Mouse (Mus musculus): Measurements from ENCODE around the gene Tmem222. TPM values are rescaled to one million over a fixed set of nuclear protein-coding genes. Genes with fewer than 3 reads are reported as not detected.

Tmem222 gene
- polyA plus RNA-seq, 1 experiment from 2014 or later = 91.9 TPM

DNA sequence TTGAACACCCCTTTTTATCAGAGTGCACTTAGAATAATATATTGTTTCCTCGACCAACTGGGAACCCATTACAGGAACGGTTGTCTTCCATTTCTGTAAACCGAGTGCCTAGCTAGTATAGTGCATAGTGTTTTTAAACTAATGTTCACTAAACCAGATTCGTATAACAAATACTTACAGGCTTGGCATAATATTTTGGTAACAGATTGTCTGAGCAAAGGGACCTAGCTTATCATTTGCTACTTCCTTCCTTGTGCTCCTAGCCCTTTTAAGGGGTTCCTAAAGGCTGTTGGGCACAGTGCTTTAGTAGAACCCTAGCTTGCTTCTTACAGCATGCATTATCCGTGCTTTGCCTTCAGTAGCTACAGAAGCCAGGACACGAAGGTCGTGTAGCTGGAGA lies 3.9 kb upstream of the Tmem222 start:
- DNase-seq (ENCODE audit: low spot score) = no peak
- Histone ChIP-seq H3K4me3 (no peak overlapping the region), H3K9me3 (replicated peaks) (no peaks in the 10 kb centered on the region), H3K27ac (replicated peaks) (peak overlapping the region; percentile 81), H3K27me3 (ENCODE audit: low read depth, poor library complexity, severe bottlenecking) (no peaks in the 10 kb centered on the region), H3K36me3 (no peaks in the 10 kb centered on the region), H3K4me1 (peaks cover 41% of the 10 kb centered on the region)
- 46% methylated on average over 7 of the region's 7 CpGs for WGBS

DNA sequence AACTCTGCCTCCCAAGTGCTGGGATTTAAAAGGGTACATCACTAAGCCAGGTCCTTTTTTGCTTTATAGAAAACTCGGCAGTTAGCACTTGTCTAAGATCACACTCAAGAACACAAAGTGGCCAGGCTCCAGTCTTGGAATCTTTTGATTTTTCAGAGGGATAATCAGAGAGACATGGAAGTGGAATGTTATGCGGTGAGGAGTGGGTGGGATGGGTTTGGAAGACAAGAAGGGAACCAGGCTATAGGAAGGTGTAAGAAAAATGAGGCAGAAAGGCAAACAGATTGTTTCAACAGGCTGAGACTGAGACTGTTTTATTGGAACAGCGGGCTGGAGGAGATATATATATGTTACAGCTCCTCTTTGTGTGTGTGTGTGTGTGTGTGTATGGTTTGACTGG lies 890 bp upstream of the Tmem222 start:
- no peak for DNase-seq (ENCODE audit: low spot score)
- 90% methylated on average over 3 of the region's 3 CpGs for WGBS
- Histone ChIP-seq H3K36me3 (peaks cover 23% of the 10 kb centered on the region), H3K9me3 (replicated peaks) (no peaks in the 10 kb centered on the region), H3K4me1 (peaks cover 53% of the 10 kb centered on the region), H3K4me3 (peak overlapping the region; percentile 71), H3K27me3 (ENCODE audit: low read depth, poor library complexity, severe bottlenecking) (no peaks in the 10 kb centered on the region), H3K27ac (replicated peaks) (peak overlapping the region; percentile 90)

- DNase-seq (ENCODE audit: low spot score) = no peak
- H3K27ac ChIP-seq (replicated peaks) = peak overlapping the region; percentile 90
- no peaks in the 10 kb centered on the region for H3K27me3 ChIP-seq (ENCODE audit: low read depth, poor library complexity, severe bottlenecking)
- H3K4me1 ChIP-seq = peaks cover 50% of the 10 kb centered on the region
- H3K36me3 ChIP-seq = peaks cover 27% of the 10 kb centered on the region
- H3K9me3 ChIP-seq (replicated peaks) = no peaks in the 10 kb centered on the region
- H3K4me3 ChIP-seq = peak overlapping the region; percentile 71
- 35% methylated on average over 6 of the region's 6 CpGs for WGBS
Observed at GRCm38 (mm10) chr4:133278067-133278466, 475 bp upstream of the Tmem222 start.

- DNase-seq (ENCODE audit: low spot score) = no peak
- no peak overlapping the region for H3K4me3 ChIP-seq
Observed at GRCm38 (mm10) chr4:133270929-133271328, 6.7 kb downstream of the Tmem222 start.

DNA sequence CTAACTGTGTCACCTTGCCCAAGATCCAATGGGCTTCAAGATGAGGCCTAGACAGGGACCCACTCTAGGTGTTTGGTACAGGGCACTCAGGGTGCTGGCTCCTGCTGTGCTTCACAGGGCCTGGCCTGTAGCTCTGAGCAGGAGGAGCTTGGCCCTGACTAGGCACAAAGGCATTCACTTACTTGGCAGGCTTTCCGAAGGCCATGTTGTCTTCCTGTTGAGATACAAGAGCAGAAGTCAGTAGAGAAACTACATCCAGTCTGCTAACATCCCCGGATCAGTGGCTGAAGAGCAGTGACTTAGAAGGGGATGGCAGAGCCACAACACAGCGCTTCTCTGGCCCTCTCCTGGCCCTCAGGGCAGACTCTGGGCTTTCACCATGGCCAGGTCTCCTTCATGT lies 8.0 kb downstream of the Tmem222 start:
- Histone ChIP-seq H3K4me3 (no peak overlapping the region), H3K27me3 (ENCODE audit: low read depth, poor library complexity, severe bottlenecking) (no peaks in the 10 kb centered on the region), H3K9me3 (replicated peaks) (peaks cover 6% of the 10 kb centered on the region; the same call in 1 of the 2 replicates), H3K36me3 (peaks cover 80% of the 10 kb centered on the region), H3K27ac (replicated peaks) (no peak overlapping the region), H3K4me1 (no peaks in the 10 kb centered on the region)
- no peak for DNase-seq (ENCODE audit: low spot score)
- WGBS = 92% methylated on average over 3 of the region's 3 CpGs

More at GRCm38 (mm10) chr4:133270929-133271328, 6.7 kb downstream of the Tmem222 start:
- Histone ChIP-seq H3K36me3 (peaks cover 79% of the 10 kb centered on the region), H3K9me3 (replicated peaks) (no peaks in the 10 kb centered on the region), H3K4me1 (peaks cover 6% of the 10 kb centered on the region), H3K27ac (replicated peaks) (no peak overlapping the region), H3K27me3 (ENCODE audit: low read depth, poor library complexity, severe bottlenecking) (no peaks in the 10 kb centered on the region)
- 89% methylated on average over 9 of the region's 9 CpGs for WGBS

DNA sequence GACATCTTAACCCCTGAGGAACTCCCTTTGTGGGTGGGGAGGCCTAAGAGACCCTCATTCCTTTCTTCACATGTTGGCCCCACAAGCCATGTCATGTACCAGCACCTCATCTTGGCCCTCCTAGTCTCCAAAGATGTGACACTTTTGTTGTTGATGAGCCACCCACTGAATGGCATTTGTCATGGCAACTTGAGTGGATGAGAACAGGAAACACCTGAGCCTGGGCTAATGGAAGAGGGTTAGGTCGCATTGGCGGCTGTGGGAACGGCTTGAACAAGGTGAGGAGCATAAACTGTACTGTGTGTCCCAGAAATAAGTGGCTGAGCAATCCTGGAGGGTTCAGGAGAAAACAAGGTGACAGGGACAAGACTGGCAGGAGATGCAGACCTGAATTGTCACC lies 8.7 kb downstream of the Tmem222 start:
- no peaks in the 10 kb centered on the region for H3K4me1 ChIP-seq
- H3K36me3 ChIP-seq = peaks cover 80% of the 10 kb centered on the region
- WGBS = 94% methylated on average over 3 of the region's 3 CpGs
- no peak for DNase-seq (ENCODE audit: low spot score)
- H3K4me3 ChIP-seq = no peak overlapping the region
- no peaks in the 10 kb centered on the region for H3K27me3 ChIP-seq (ENCODE audit: low read depth, poor library complexity, severe bottlenecking)
- peaks cover 13% of the 10 kb centered on the region for H3K9me3 ChIP-seq (replicated peaks)
- no peak overlapping the region for H3K27ac ChIP-seq (replicated peaks)

- WGBS = 93% methylated on average over 12 of the region's 12 CpGs
- H3K36me3 ChIP-seq = peaks cover 83% of the 10 kb centered on the region
Observed at GRCm38 (mm10) chr4:133266248-133266880, 11.2 kb downstream of the Tmem222 start.

DNA sequence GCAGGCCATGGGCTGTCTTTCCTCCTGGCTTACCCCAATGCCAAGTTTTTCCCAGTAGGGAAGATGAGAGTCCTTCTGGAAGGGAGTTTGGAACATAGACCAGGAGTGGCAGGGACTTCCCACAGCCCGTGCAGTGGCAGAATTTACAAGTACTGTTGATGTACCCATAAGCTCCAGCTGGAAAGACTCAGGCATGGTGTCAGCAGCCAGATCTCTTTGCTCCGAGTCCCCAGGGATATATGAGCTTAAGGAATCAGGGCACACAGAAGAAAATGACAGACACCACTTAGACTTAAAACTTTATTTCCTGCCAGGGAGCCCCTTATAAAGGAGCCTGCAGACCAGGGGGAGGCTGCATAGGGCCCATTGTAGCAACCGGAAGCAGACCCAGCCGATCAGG lies 11.8 kb downstream of the Tmem222 start:
- no peak for DNase-seq (ENCODE audit: low spot score)
- H3K9me3 ChIP-seq (replicated peaks) = peaks cover 15% of the 10 kb centered on the region
- H3K4me1 ChIP-seq = no peaks in the 10 kb centered on the region
- H3K27ac ChIP-seq (replicated peaks) = no peak overlapping the region
- H3K36me3 ChIP-seq = peaks cover 79% of the 10 kb centered on the region
- 95% methylated on average over 4 of the region's 4 CpGs for whole genome bisulfite sequencing
- H3K27me3 ChIP-seq (ENCODE audit: low read depth, poor library complexity, severe bottlenecking) = no peaks in the 10 kb centered on the region
- no peak overlapping the region for H3K4me3 ChIP-seq

More at GRCm38 (mm10) chr4:133266248-133266880, 11.2 kb downstream of the Tmem222 start:
- peaks cover 15% of the 10 kb centered on the region for H3K9me3 ChIP-seq (replicated peaks)
- no peak overlapping the region for H3K27ac ChIP-seq (replicated peaks)
- no peaks in the 10 kb centered on the region for H3K4me1 ChIP-seq
- H3K27me3 ChIP-seq (ENCODE audit: low read depth, poor library complexity, severe bottlenecking) = no peaks in the 10 kb centered on the region
- H3K4me3 ChIP-seq = no peak overlapping the region
- no peak for DNase-seq (ENCODE audit: low spot score)

- no peak for DNase-seq (ENCODE audit: low spot score)
- 96% methylated on average over 3 of the region's 3 CpGs for WGBS
- Histone ChIP-seq H3K36me3 (peaks cover 74% of the 10 kb centered on the region), H3K4me3 (no peak overlapping the region), H3K4me1 (no peaks in the 10 kb centered on the region), H3K9me3 (replicated peaks) (peaks cover 15% of the 10 kb centered on the region), H3K27me3 (ENCODE audit: low read depth, poor library complexity, severe bottlenecking) (no peaks in the 10 kb centered on the region), H3K27ac (replicated peaks) (no peak overlapping the region)
Observed at GRCm38 (mm10) chr4:133265297-133265696, 12.3 kb downstream of the Tmem222 start.

DNA sequence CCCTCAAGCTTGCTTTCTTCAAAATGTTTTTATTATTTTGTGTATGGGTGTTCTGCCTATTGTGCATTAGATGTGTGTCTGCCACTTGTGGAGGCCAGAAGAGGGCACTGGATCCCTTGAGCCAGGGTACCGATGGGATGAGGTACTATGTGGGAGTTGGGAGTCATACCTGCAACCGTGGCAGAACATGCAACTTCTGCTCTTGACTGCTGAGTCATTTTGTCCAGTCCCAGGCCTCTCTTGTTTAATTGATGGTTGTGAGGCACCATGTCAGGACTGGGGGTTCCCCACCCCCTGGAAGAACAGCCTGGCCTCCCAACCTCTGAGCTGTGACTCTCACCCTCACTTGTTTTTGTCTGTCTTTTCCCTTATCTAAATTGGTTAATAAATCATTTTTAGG lies 13.0 kb downstream of the Tmem222 start:
- no peak overlapping the region for H3K4me3 ChIP-seq
- DNase-seq (ENCODE audit: low spot score) = no peak
- H3K27ac ChIP-seq (replicated peaks) = no peak overlapping the region
- peaks cover 67% of the 10 kb centered on the region for H3K36me3 ChIP-seq
- H3K4me1 ChIP-seq = no peaks in the 10 kb centered on the region
- H3K9me3 ChIP-seq (replicated peaks) = peaks cover 15% of the 10 kb centered on the region
- 98% methylated on average over 2 of the region's 2 CpGs for WGBS
- H3K27me3 ChIP-seq (ENCODE audit: low read depth, poor library complexity, severe bottlenecking) = no peaks in the 10 kb centered on the region

DNA sequence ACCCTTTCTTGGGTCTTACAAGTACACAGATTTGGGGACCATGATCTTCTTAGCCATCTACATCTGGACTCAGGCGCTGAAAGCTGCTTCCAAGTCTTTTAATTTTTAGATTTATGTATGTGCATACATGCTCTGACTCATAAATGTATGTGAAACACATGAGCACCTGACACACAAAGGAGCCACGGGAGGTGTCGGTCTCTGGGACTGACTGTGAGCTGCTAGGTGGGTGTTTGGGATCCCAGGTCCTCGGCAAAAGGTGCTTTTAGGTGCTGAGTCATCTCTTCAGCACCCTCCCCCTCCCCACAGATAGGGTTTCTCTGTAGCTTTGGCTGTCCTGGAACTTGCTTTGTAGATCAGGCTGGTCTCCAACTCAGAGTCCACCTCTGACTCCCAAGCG lies 13.8 kb downstream of the Tmem222 start:
- H3K27me3 ChIP-seq (ENCODE audit: low read depth, poor library complexity, severe bottlenecking) = peaks cover 5% of the 10 kb centered on the region
- peaks cover 59% of the 10 kb centered on the region for H3K36me3 ChIP-seq
- 94% methylated on average over 5 of the region's 5 CpGs for WGBS
- no peak for DNase-seq (ENCODE audit: low spot score)
- H3K9me3 ChIP-seq (replicated peaks) = peaks cover 15% of the 10 kb centered on the region
- no peak overlapping the region for H3K4me3 ChIP-seq
- no peak overlapping the region for H3K27ac ChIP-seq (replicated peaks)
- no peaks in the 10 kb centered on the region for H3K4me1 ChIP-seq

DNA sequence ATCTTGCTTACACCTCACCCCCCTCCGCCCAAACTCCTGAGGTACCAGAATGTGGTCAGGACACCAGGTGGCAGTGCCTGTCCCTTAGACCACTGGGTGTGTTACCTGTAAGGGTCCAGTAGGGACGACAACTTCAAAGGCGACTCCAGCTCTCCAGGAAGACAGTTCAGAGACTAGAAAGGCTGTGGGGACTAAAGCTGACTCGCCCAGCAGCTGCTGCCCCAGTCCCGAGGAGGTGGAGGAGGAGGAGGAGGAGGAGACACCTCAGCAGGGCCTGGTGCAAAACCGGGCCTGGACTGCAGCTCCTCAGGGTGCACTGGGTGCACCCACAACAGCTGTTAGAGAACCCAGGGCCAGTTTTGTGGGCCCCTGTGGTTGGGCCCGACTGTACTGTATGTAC lies 14.7 kb downstream of the Tmem222 start, which contains the start of gene Sytl1:
Sytl1 (minus strand) TSS at position 232 of the 400 bp plus-strand sequence.
- DNase-seq (ENCODE audit: low spot score) = no peak
- H3K27ac ChIP-seq (replicated peaks) = 0 out of 2 replicates have a peak within 1 kb of the TSS, but pooled peaks have one; percentile 39
- no peak within 1 kb of the TSS for H3K4me3 ChIP-seq
- no peaks in the 10 kb centered on the region for H3K4me1 ChIP-seq
- 34% methylated on average over 7 of the region's 7 CpGs for WGBS
- peaks cover 15% of the 10 kb centered on the region for H3K9me3 ChIP-seq (replicated peaks)
- H3K36me3 ChIP-seq = peaks cover 50% of the 10 kb centered on the region
- peaks cover 12% of the 10 kb centered on the region for H3K27me3 ChIP-seq (ENCODE audit: low read depth, poor library complexity, severe bottlenecking)

DNA sequence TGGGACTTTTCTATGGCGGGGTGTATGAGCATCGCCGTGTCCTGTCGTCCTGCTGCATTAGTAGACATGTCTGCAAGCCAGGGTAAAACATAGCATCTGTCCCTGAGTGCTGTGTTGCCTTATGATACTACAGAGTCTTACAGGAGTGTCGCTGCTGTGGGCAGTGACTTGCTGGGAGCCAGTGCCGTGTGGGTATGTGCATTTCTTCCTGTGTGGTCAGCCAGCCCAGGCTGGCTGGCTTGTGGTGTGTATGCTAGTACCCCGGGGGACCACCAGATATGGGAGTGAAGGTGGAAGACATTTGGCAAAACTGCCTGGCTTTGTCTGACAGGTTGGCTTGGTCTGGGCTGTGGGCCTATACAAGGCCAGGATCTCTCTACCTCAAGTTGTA lies 15.2 kb downstream of the Tmem222 start:
- H3K27me3 ChIP-seq (ENCODE audit: low read depth, poor library complexity, severe bottlenecking) = peaks cover 17% of the 10 kb centered on the region
- peaks cover 15% of the 10 kb centered on the region for H3K9me3 ChIP-seq (replicated peaks)
- H3K27ac ChIP-seq (replicated peaks) = 0 out of 2 replicates have a peak overlapping the region, but pooled peaks have one; percentile 39
- 69% methylated on average over 7 of the region's 7 CpGs for WGBS
- H3K4me3 ChIP-seq = no peak overlapping the region
- no peaks in the 10 kb centered on the region for H3K4me1 ChIP-seq
- no peak for DNase-seq (ENCODE audit: low spot score)
- H3K36me3 ChIP-seq = peaks cover 45% of the 10 kb centered on the region
